Mouse (Mus musculus): ENCODE measurements at regions not wholly inside any gene's neighbourhood (a gene's known extent, or its start where the extent isn't known, plus 50 kb on each side); places are given as distances from the start of the nearest gene placed in this dataset.
A peak's percentile ranks its signal among the peaks of the same experiment; 100 is the strongest.

DNA sequence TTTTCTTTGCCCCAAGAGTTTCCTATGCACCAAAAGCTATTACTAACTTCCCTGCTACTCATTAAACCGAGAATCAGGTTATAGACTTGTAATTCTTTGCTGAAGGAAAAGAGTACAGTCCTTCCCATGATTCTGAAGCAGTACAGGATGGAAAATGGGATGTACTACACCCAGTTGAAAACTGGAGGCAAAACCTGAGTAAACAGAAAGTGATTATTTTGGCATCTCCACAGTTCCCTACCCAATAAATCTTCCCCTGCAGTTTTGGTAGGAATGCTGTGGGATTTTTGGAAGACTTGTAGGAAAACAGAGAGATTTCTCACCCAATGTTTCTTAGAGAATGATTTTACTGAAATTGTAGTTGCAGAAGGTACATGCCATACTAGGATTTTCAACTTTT is 268.5 kb downstream of the Dio2 start:
- no peak for DNase-seq

DNA sequence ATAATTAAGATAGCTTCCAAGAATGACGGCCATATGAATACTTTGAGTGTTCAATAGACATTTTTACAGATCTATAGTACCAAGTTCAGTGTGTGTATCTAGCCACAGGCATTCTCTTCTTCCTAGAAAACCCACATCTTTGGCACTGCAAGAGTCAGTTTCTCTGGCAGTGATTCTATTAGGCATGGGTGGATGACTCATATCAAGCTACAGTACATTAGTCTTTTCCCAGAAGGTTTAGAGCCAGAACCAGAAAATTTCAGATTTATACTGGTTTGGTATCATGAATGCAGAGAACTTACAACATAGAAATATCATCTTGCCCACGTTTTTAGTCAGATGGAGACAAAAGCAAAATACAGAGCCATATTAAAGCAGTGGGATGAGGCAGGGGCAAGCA is 278.1 kb downstream of the Dio2 start:
- no peak for DNase-seq

GRCm38 (mm10) chr12:90440672-90441071 is 297.6 kb downstream of the Dio2 start:
- no peak for DNase-seq

DNA sequence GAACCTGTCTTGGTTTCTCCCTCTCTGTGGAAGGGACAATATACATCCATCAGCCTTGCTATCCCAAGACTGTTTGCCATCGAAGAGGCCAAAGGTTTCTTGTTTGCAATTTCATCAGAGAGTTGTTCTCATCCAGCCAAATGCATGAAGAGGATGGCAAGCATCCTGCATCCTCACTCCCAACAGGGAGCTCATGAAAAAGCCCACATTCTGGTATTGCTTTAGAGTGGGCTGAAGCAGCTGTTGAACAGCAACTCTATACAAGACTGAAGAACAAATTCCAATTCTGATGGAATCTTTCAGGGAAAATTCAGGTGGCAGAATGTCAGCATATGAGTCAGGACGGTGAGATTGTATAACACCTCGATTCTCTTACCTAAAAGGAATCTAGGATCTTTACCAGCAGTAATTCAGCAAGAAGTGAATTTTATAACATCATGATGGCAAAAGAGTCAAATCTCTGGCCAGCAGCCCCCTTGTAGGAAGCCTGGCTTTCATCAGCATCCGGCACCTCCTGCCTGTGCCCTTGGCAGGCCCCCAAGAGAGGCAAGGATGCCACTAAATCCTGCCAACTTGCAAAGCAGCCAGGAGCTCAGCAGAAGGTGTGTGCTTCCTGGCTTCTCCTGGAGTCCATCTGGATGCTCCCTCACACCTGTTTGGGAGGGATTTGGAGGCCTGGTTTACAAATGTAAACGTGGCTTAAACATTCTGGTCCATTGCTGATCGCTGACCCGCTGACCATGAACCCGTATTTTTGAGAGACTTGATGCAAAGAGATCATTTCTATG is 312.8 kb downstream of the Dio2 start:
- DNase-seq: no peak

- peak; percentile 59 for DNase-seq
Observed at GRCm38 (mm10) chr12:90417590-90418221, 320.5 kb downstream of the Dio2 start.

DNA sequence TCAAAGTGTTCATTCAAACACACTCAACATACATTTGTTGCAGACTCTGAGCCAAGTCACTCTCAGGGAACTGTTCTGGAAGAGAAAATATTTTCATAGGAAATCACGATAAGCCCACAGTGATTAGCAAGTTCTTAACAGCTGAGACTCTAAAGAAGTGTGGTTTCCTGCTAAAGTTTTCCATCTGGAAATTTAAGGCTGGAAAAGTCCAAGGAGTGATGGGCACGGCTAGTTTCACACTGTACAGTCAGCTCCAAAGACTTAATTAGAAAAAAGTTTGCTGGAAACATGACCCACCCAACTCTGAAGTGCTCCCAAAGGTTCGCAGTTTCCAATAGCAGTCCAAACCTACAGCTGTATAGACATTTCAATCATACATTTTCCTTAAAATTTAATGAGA is 329.5 kb downstream of the Dio2 start:
- no peak for DNase-seq

GRCm38 (mm10) chr12:90398564-90398963 is 339.7 kb downstream of the Dio2 start:
- DNase-seq: peak; percentile 20
